Mouse (Mus musculus): ENCODE measurements around the gene Usp43.

The Usp43 gene

DNA sequence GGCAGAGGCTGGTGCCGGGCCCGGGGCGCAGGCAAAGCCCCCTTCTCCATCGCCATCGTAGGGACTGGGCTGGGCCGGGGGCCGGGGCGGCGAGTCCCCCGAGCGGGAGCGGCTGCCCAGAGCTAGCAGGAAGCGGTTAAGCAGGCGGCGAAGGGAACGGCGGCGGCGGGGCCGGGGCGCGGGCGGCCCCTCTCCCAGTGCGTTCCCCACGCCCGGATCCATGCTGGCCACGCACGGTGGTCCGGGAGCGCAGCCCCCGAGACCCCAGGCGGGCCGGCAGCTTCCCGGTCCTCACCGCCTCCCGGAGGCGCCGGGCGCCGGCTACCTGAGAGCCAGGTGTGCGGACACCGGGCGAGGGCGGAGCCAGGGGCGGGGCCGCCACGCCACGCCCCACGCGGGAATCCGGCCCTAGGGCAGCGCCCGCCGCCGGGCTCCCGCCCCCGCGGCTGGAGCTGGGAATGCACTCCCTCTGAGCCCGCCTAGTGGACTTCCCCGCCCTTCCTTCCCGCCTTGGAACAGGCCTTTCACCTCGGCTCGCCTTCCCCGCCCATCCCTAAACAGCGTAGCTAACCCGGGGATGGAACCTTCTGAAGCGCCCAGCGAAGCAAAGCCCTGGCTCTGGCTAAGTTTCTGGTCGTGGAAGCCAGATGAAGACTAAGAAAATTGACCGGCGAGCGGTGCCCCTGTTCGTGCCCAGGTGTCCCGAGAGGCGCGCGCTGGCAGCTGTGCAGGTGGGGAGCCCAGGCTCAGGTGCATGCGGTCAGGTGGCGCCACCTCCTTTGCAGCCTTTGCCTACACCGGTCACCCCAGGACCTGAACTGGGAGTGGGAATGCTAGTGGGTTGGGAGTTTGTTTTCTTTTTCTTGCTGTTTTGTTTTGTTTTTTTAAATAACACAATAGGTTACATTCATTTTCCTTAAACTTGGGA lies at the start of gene Usp43:
TSS of gene Usp43 (minus strand) at position 327 of the 928 bp plus-strand sequence.
- no peak for DNase-seq (ENCODE audit: low spot score)

DNA sequence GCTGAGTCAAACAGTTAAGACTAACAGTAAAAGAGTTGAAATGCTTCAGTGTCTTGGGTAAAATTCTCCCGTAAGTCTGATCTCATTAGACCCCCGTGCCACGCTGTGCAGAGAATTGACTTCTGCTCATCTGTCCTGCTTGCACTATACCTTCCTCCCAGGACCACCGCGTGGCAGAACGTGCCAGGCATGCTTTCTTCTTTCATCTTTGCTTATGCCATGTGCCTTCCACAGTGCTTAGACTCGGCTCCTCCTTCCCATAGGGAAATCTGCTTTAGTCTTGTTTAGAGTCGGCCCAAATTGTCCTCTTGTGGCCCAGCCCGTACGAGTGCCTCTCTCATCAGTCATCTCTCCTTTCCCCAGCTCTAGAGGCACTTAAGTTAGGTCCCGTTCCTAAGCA lies 45.9 kb upstream of the Usp43 start:
- no peak for DNase-seq (ENCODE audit: low spot score)

DNA sequence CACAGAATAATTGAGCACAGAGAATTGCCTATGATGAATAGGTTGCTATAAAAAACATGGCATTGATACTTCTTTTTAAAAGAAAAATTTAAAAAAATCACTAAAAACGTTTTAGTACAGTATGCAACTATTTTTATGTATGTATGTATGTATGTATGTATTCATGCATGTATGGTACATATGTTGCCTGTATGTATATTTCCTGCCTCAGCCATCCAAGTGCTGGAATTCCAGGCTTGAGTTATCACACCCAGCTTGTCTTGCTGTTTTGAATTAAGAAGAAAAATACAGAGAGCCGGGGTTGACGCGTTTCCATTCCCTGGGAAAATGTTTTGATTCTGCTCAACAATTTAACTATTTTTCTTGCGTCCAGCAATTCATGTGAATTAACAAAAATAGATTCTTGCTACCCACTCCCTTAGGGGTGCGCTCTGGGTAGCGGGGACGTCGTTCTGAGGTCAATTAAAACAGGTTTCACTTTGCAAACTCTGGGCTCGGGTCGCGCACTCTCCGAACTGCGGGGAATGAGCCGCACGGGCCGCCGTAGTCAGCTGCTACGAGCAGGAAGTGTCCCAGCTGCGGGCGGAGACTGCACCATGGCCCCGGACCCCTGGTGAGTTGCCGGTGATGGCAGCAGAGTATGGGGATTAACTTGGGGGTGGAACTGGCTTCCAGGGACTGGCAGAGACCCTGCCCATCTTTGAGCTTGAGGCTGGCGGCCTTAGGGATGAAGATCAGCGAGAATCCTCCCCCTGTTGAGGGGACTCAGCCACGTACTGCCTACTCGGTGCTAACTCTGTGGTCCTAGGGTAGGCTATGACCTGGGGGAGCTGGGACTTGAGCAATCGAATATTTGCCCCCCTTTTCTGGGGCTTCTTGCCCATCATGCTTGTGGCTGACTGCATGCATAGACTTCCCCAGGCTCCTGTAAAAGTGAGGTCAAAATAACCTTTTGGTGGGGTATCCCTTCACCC lies 44.2 kb upstream of the Usp43 start, which contains the start of gene Stx8:
TSS of gene Stx8 (plus strand) at position 289 of the 974 bp plus-strand sequence.
- DNase-seq (ENCODE audit: low spot score) = peak; percentile 80

- DNase-seq (ENCODE audit: low spot score) = peak; percentile 66
Observed at GRCm38 (mm10) chr11:67965242-67965883, 43.4 kb upstream of the Usp43 start, which contains the start of gene Cfap52. TSS of gene Cfap52 (minus strand) at chr11:67965651.

DNA sequence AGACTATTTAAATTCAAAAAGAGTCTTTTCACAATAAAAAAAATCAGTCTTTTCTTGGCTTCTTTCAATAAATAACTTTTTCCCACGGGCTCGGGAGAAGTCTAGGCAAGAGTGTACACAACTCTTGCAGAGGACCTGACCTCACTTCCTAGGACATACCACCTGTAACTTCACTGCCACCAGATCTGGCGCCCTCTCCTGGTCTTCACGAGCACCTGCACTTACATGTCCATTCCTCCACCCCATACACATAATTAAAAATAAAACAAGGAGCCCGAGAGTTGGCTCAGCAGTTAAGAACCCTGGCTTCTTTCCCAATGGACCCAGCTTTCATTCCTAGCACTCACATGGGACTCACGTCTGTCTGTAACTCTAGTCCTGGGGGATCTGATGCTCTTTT lies 42.2 kb upstream of the Usp43 start:
- DNase-seq (ENCODE audit: low spot score) = no peak

GRCm38 (mm10) chr11:67954413-67954812 lies 32.5 kb upstream of the Usp43 start:
- DNase-seq (ENCODE audit: low spot score) = no peak

GRCm38 (mm10) chr11:67953604-67954003 lies 31.7 kb upstream of the Usp43 start:
- no peak for DNase-seq (ENCODE audit: low spot score)

DNA sequence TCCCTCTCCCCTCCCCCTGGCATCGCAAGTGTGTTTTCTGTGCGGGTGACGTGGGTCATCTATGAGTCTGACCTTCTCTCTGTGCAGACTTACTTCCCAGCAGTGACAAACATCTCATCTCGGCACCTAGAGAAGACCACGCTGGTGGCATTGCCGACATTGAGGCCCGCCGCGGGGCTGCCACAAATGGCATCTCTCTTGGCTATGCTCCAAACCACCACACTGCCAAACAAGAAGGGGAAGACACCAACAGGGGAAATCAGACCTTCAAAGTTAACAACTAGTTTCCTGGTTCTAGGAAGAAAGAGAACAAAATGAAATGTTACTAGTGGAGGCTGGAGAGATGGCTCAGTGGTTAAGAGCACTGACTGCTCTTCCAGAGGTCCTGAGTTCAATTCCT lies 27.5 kb upstream of the Usp43 start:
- no peak for DNase-seq (ENCODE audit: low spot score)

DNA sequence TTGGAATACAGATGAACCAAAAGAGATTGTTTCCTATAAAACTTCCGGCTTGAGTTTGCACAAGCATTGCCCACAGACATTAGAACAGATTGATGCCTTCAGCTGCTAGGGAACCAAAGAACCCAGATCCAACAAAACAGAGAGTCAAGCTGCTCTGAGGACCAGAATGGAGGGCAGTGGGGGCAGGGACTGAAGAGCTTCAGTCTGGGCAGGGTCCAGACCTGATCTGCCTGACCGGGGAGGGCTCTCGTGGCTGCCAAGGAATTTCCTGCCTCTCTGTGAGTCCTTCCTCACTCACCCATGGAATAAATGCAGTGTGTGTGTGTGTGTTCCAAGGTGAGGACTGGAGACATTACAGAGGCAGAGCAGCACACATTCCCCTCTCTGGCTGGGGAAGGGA lies 26.3 kb upstream of the Usp43 start:
- DNase-seq (ENCODE audit: low spot score) = no peak

DNA sequence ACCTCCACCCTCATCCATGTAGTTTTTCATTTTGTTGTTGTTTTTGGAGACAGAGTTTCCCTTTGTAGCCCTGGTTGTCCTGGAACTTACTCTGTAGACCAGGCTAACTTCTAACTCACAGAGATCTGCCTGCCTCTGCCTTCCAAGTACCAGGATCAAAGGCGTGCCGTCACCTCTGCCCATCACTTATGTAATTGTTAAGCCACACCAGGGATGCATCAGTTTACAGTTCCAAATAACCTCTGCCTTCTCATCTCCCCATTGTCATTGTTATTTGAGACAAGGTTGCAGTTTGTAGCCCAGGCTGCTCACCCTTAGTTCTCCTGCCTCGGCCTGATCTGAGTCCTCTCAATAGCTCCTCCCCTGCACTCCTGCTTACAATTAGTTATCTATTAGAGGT lies 10.2 kb upstream of the Usp43 start:
- no peak for DNase-seq (ENCODE audit: low spot score)

DNA sequence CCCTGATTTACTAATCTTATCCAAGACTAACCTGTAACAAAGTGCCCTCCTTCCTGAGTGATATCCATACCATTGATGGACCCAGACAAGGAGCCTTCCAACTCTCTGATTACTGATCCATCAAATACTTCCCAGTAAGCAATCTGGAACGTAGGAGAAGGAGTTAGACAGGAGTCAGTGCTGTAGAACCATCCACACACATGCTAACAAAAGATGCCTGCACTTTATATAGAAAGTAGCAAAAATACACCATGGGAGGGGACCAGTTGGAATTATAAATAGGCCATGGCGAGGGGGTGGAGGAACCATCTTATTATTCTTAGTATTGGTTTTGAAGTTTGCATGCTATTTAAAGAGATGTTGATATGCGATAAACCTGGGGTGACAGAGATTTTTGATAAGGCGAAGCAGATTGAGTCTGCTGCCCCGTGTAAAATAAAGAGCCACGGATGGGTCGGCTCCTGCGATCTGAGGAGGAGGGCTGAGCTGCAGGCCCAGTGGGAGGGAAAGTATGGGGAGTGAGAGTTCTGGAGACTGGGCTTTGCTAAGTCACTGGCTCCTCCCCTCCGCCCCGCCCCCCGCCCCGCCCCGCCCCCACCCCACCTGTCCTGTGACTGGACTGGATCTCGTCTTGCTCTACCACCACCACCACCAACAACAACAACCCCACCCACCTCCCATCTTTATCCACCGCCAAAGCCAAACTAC lies 4.5 kb upstream of the Usp43 start:
- DNase-seq (ENCODE audit: low spot score) = no peak

DNA sequence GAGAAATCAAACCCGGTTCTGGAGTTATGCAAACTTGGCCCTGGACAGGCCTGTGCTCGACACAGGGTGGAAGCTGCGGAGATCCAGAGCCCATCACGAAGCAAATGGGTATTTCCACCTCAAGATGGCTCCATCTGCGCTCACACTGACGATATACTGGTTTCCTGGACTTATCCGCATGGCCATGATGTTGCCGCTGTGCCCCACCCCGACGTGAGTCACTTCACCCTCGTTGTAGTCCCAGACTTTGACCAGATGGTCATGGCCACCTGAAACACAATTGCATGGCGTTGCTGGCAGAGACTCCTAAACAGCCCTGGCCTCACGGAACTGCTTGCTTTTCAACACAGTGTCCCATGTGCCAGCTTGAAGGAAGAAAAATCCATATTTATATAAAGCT lies 3.0 kb upstream of the Usp43 start:
- no peak for DNase-seq (ENCODE audit: low spot score)

DNA sequence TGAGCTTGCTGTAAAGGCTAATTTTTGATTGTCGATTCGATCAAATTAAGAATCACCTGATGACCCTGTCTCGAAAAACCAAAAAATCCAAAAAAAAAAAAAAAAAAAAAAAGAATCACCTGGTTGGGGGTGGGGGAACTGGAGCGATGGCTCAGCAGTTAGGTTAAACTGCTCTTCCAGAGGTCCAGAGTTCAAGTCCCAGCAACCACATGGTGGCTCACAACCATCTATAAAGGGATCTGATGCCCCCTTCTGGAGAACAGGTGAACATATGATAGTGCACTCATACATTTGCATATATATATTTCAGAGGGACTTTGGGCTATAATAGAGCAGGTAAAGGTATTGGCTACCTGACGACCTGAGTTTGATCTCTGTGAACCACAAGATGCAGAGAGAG lies 1.8 kb upstream of the Usp43 start:
- no peak for DNase-seq (ENCODE audit: low spot score)

DNA sequence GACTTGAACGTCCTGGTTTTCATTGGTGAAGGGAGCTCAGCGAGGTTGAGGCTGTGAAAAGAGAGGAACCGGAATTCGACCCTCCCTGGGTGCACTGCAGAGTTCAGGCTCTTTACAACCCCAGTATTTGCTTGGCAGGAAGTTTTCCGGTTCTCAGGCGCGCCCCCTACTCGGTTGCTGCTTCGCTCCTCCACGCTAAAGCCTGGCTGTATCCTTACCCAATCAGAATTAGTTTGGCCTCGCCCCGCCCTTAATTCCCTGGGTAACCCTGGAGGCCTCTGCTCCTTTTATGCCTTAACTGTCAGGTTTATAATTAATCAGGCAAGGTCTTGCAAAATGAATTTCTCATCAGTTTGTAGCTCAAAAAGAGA lies 787 bp upstream of the Usp43 start:
- DNase-seq (ENCODE audit: low spot score) = no peak

DNA sequence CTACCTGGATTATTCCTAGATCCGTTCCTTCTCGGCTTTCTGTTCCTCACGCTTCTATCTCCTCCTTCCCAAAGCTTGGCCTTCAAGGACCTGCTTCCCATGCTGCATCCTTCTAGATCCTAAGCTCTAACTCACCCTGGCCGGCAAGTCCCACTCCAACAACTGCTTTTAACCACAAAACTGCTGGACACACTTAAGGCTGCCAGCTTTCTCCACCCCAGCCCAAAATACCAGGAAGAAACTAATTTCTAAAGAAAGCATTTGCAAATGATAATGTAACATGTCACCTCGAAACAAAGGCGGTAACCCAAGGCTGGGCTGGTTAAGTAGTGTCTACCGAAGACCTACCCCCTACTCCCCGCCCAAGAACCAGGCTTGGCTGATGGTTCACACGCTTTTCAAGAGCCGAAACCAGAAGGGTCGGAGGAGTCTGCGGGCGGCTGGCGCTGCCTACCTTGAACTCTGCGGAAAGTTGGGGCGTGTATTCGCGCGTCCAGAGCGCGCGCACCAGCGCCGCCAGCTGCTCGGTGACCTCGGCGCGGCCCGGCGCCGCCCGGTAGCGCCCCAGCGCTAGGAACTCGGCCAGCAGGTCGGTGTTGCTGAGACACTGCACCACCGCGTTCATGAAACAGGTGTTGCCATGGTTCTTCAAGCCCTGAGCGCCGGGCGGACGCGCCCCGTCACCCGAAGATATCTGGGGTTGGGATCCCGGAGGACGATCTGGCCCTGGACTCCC lies 694 bp downstream of the Usp43 start:
- no peak for DNase-seq (ENCODE audit: low spot score)

GRCm38 (mm10) chr11:67920226-67920960 lies 1.6 kb downstream of the Usp43 start:
- DNase-seq (ENCODE audit: low spot score) = no peak

GRCm38 (mm10) chr11:67919593-67919992 lies 2.4 kb downstream of the Usp43 start:
- DNase-seq (ENCODE audit: low spot score) = no peak

DNA sequence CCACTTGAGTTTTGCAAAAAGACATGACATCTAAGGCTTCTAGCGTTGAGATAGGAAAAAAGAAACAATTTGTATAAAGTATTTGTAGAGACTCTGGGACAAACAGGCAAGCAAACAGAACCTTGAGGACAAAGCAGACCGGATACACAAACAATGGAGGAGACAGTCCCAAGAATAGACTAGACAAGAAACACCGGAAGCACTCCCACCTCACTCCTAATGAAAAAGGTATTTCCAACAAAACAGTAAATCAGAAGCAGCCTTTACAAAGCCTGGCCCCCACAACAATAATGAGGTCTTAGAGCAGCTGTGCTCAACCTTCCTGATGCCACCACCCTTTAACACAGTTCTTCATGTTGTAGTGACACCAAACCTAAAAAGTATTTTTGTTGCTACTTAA lies 4.8 kb downstream of the Usp43 start:
- no peak for DNase-seq (ENCODE audit: low spot score)

DNA sequence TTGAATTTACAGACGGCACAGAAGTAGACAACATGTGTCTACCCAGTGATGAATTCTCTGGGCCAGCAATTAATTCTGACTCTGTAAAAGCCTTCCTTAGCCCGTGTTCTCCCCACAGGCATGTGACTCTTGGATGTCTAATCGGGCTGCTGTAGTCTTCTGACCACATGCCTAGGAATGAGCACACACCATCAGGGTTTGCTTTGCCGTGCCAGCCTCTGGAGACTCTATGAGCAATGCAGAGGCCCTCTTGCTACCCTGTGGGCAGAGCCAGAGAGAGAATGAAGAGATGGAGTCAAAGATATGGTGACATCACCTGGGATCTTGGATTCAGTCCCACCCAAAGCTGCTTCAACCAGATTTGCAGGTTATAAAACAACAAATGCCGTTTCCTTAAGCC lies 10.9 kb downstream of the Usp43 start:
- no peak for DNase-seq (ENCODE audit: low spot score)

GRCm38 (mm10) chr11:67903756-67904155 lies 18.2 kb downstream of the Usp43 start:
- no peak for DNase-seq (ENCODE audit: low spot score)
